Mouse (Mus musculus) embryonic facial prominence, embryonic 10.5 days (tissue): ENCODE data around the gene Apex1. TPM values are rescaled to one million over a fixed set of nuclear protein-coding genes. Genes with fewer than 3 reads are reported as not detected.
A peak's percentile ranks its signal among the peaks of the same experiment; 100 is the strongest.
"Not testable (repeated sequence)": the region's sequence is repeated elsewhere in the genome, so short reads cannot be mapped to it uniquely, and the experiment has no call there.

ENCODE experiments used
- DNase-seq: peaks from one replicate; pipeline ENCODE4 v3.0.0-alpha.2; 2017; ENCODE audit warnings: low spot score
- H3K27ac ChIP-seq: fragments of 300-500 bp; sonication (generic); replicated peaks from 2 replicates; pipeline ENCODE4 v1.5.1; 2016; ENCODE audit warnings: mild to moderate bottlenecking
- H3K27me3 ChIP-seq: fragments of 300-500 bp; sonication (generic); replicated peaks from 2 replicates; pipeline ENCODE4 v1.6.1; 2016; ENCODE audit warnings: low read depth, mild to moderate bottlenecking; ENCODE audit not compliant: poor library complexity, severe bottlenecking
- H3K36me3 ChIP-seq: fragments of 300-500 bp; sonication (generic); replicated peaks from 2 replicates; pipeline ENCODE4 v1.6.1; 2016; ENCODE audit warnings: mild to moderate bottlenecking, moderate library complexity
- H3K4me1 ChIP-seq: fragments of 300-500 bp; sonication (generic); 2 replicates; pipeline ENCODE4 v1.6.1; 2016
- H3K4me3 ChIP-seq: fragments of 300-500 bp; sonication (generic); 2 replicates; pipeline ENCODE4 v1.5.1; 2016; ENCODE audit warnings: mild to moderate bottlenecking, moderate library complexity
- H3K9me3 ChIP-seq: fragments of 300-500 bp; sonication (generic); 2 replicates; pipeline ENCODE4 v1.6.1; 2016; ENCODE audit warnings: mild to moderate bottlenecking
- WGBS: fragments of 180-500 bp; shearing (Covaris S2); methylation state at CpG from one replicate; pipeline ENCODE4 v1.1.7; 2016; 5-methylcytosine and 5-hydroxymethylcytosine counted together
- polyA plus RNA-seq: library from polyadenylated mRNA; unstranded; fragments of >200 nt; fragmentation: Nextera tagmentation; extraction: Ambion mirVana; gene quantifications from 2 replicates; pipeline ENCODE4 v1.2.1, GENCODE M21; 2016

Apex1 gene
- polyA plus RNA-seq, 1 experiment from 2014 or later: 548 TPM

DNA sequence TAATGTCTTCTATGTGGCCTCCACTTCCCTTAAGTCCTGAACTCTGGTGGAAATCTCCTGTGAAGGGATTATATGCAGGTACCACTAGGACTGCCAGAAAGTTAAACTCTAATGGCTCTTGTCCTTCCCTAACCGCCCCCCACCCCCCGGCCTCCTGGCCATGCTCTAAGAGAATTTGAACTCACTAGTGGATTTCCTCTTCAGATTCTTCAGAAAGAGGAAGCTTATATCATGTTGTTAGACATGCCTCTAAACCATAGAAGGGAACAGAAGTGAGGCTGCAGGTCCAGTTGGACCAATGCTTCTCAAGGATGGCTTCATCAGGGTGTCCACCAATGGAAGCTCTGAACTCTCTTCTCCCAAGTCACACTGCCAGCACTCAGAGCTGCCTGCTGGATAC, 26.8 kb upstream of the Apex1 start:
- H3K27me3 ChIP-seq: peaks cover 29% of the 10 kb centered on the region
- 91% methylated on average over 2 of the region's 2 CpGs for WGBS
- not testable (repeated sequence) for H3K4me3 ChIP-seq, H3K27ac ChIP-seq, H3K36me3 ChIP-seq, DNase-seq, H3K9me3 ChIP-seq
- peaks cover 15% of the 10 kb centered on the region for H3K4me1 ChIP-seq

GRCm38 (mm10) chr14:50903973-50904827, 20.6 kb upstream of the Apex1 start:
- H3K9me3 ChIP-seq: no peaks in the 10 kb centered on the region
- WGBS: 2% methylated on average over 26 of the region's 26 CpGs
- H3K4me3 ChIP-seq: peak overlapping the region; percentile 61
- H3K36me3 ChIP-seq: no peaks in the 10 kb centered on the region
- peak overlapping the region; percentile 69 for H3K27ac ChIP-seq
- DNase-seq: peak; percentile 70
- no peaks in the 10 kb centered on the region; the same call in 1 of the 2 replicates for H3K27me3 ChIP-seq
- peaks cover 8% of the 10 kb centered on the region for H3K4me1 ChIP-seq

GRCm38 (mm10) chr14:50904828-50905129, 20.0 kb upstream of the Apex1 start:
- Histone ChIP-seq H3K4me1 (peaks cover 8% of the 10 kb centered on the region), H3K9me3 (no peaks in the 10 kb centered on the region), H3K36me3 (no peaks in the 10 kb centered on the region), H3K27me3 (no peaks in the 10 kb centered on the region; the same call in 1 of the 2 replicates), H3K4me3 (no peak overlapping the region), H3K27ac (no peak overlapping the region)
- no peak for DNase-seq
- WGBS: 80% methylated on average over 4 of the region's 4 CpGs

DNA sequence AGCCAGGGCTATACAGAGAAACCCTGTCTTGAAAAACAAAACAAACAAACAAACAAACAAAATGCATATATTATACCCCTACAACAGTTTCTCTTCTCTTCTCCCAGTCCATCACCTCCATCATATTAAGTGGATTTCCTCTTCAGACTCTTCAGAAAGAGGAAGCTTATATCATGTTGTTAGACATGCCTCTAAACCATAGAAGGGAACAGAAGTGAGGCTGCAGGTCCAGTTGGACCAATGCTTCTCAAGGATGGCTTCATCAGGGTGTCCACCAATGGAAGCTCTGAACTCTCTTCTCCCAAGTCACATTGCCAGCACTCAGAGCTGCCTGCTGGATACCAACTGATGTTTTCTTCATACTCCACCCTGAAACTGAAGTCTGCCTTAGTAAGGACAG, 19.4 kb upstream of the Apex1 start:
- not testable (repeated sequence) for H3K9me3 ChIP-seq, H3K4me3 ChIP-seq, H3K36me3 ChIP-seq, DNase-seq, H3K27me3 ChIP-seq, H3K27ac ChIP-seq, H3K4me1 ChIP-seq

- H3K27ac ChIP-seq: no peak overlapping the region
- H3K9me3 ChIP-seq: no peaks in the 10 kb centered on the region
- H3K36me3 ChIP-seq: peaks cover 19% of the 10 kb centered on the region
- 83% methylated on average over 4 of the region's 4 CpGs for WGBS
- no peak for DNase-seq
- peaks cover 8% of the 10 kb centered on the region for H3K4me1 ChIP-seq
- no peaks in the 10 kb centered on the region for H3K27me3 ChIP-seq
- no peak overlapping the region for H3K4me3 ChIP-seq
Observed at GRCm38 (mm10) chr14:50908126-50908525, 16.6 kb upstream of the Apex1 start.

- no peaks in the 10 kb centered on the region for H3K4me1 ChIP-seq
- WGBS: 43% methylated on average over 3 of the region's 3 CpGs
- no peaks in the 10 kb centered on the region for H3K9me3 ChIP-seq
- no peaks in the 10 kb centered on the region for H3K27me3 ChIP-seq
- no peak overlapping the region for H3K27ac ChIP-seq
- no peak overlapping the region for H3K4me3 ChIP-seq
- DNase-seq: no peak
- H3K36me3 ChIP-seq: peaks cover 50% of the 10 kb centered on the region
Observed at GRCm38 (mm10) chr14:50911356-50911755, 13.4 kb upstream of the Apex1 start.

GRCm38 (mm10) chr14:50923437-50923836, 1.3 kb upstream of the Apex1 start:
- H3K36me3 ChIP-seq: peaks cover 50% of the 10 kb centered on the region
- 70% methylated on average over 1 of the region's 1 CpGs for WGBS
- not testable (repeated sequence) for H3K27ac ChIP-seq

DNA sequence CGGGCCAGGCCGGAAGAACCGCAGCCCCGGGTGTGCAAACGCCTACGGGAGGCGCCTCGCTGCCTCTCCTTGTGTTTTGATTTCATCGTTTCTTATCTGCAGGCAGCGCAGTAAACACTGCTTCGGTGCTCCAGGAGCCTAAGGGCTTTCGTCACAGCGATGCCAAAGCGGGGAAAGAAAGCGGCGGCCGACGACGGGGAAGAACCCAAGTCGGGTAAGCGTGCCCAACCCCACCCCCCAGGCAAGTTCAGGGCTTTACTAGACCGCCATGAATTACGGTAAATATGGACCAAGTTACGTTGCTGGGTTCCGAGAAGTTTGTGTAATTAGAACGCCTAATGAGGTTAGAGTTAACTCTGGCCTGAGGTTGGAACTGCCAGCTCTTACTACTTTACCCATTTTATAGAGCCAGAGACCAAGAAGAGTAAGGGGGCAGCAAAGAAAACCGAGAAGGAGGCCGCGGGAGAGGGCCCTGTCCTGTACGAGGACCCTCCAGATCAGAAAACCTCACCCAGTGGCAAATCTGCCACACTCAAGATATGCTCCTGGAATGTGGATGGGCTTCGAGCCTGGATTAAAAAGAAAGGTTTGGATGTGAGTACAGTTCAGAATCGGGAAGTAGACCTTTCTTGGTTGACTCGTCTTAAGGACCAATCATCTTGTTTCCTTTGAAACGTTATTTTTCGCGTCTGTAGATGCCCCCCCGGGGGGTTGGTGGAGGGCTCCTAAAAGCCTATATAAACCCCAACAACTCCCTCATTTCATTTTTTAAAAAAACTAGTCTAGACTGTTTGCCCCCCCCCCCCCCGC, 548 bp downstream of the Apex1 start:
- no peak for DNase-seq
- peaks cover 44% of the 10 kb centered on the region for H3K36me3 ChIP-seq
- 2% methylated on average over 38 of the region's 38 CpGs for WGBS

More at GRCm38 (mm10) chr14:50923437-50923836, 1.3 kb upstream of the Apex1 start:
- not testable (repeated sequence) for H3K9me3 ChIP-seq, H3K27me3 ChIP-seq, DNase-seq
- H3K4me1 ChIP-seq: peaks cover 24% of the 10 kb centered on the region
- H3K4me3 ChIP-seq: peak overlapping the region; percentile 90

DNA sequence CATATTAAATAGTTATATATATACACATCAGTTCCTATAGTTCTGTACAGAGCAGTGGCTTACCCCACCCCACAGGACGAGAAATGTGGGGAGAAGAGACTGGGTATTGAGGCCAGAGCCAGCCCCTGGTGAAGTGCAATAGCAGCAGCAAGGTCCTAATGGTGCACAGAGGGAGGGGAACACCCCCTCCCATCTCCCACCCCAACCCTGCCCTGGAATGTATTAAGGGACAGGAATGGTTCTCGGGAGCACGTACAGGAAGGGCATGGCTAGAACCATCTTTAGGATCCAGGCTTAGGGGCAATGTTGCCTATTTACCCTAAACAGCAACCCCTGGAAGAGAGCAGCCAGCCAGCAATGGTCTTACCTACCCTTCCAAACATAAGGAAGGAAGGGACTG, 2.6 kb downstream of the Apex1 start:
- H3K9me3 ChIP-seq: no peaks in the 10 kb centered on the region
- 81% methylated on average over 3 of the region's 3 CpGs for WGBS
- H3K4me1 ChIP-seq: peaks cover 44% of the 10 kb centered on the region
- H3K27me3 ChIP-seq: no peaks in the 10 kb centered on the region
- DNase-seq: no peak
- peaks cover 39% of the 10 kb centered on the region for H3K36me3 ChIP-seq
- H3K4me3 ChIP-seq: peak overlapping the region; percentile 11; the same call in 1 of the 2 replicates
- H3K27ac ChIP-seq: no peak overlapping the region

More for the DNA sequence above, 548 bp downstream of the Apex1 start:
- Histone ChIP-seq H3K27me3 (no peaks in the 10 kb centered on the region), H3K4me3 (peak overlapping the region; percentile 90), H3K9me3 (no peaks in the 10 kb centered on the region), H3K4me1 (peaks cover 34% of the 10 kb centered on the region), H3K27ac (peak overlapping the region; percentile 96)

GRCm38 (mm10) chr14:50929951-50930350, 5.2 kb downstream of the Apex1 start:
- DNase-seq: no peak
- H3K27ac ChIP-seq: peak overlapping the region; percentile 93
- 22% methylated on average over 10 of the region's 10 CpGs for WGBS
- peaks cover 37% of the 10 kb centered on the region for H3K4me1 ChIP-seq
- peak overlapping the region; percentile 94 for H3K4me3 ChIP-seq
- peaks cover 39% of the 10 kb centered on the region for H3K36me3 ChIP-seq
- H3K9me3 ChIP-seq: no peaks in the 10 kb centered on the region
- no peaks in the 10 kb centered on the region for H3K27me3 ChIP-seq

DNA sequence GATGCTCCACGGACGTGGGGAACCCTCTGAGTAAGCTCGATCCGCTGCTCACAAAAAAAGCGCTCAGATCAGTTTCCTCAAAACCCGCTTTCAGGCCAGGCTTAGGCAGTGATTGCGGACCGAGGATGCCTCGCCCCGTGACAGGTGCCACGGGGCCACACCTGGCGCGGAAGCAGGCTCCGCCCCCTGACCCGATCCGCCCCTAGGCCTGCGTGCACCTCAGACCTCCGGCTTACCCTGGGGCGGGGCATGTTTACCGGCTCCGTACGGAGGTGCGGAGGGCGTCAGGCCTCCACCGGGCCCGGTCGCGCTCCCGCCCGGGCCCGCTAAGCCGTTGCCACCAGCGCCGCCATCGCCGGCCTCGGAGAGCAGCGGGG, 5.6 kb downstream of the Apex1 start:
- Histone ChIP-seq H3K4me1 (peaks cover 37% of the 10 kb centered on the region), H3K36me3 (peaks cover 39% of the 10 kb centered on the region), H3K27me3 (no peaks in the 10 kb centered on the region), H3K9me3 (no peaks in the 10 kb centered on the region), H3K27ac (peak overlapping the region; percentile 93), H3K4me3 (peak overlapping the region; percentile 94)
- DNase-seq: no peak
- WGBS: under 1% methylated on average over 38 of the region's 38 CpGs

GRCm38 (mm10) chr14:50930754-50931492, 6.2 kb downstream of the Apex1 start, which contains the start of the genes Pip4p1 and Pnp:
TSS of gene Pip4p1 (minus strand) at chr14:50930856.
TSS of gene Pnp (plus strand) at chr14:50931082.
- H3K27ac ChIP-seq: peak within 1 kb of the TSS; percentile 93
- no peaks in the 10 kb centered on the region for H3K27me3 ChIP-seq
- peaks cover 38% of the 10 kb centered on the region for H3K36me3 ChIP-seq
- DNase-seq: peak; percentile 98
- H3K4me1 ChIP-seq: peaks cover 34% of the 10 kb centered on the region
- WGBS: under 1% methylated on average over 68 of the region's 68 CpGs
- H3K9me3 ChIP-seq: no peaks in the 10 kb centered on the region
- peak within 1 kb of the TSS; percentile 94 for H3K4me3 ChIP-seq
